Mouse (Mus musculus) kidney, embryonic 16.5 days (tissue): ENCODE results near the gene Hist1h2ad. TPM values are rescaled to one million over a fixed set of nuclear protein-coding genes. Genes with fewer than 3 reads are reported as not detected.
"Not testable (repeated sequence)": the region's sequence is repeated elsewhere in the genome, so short reads cannot be mapped to it uniquely, and the experiment has no call there.

Experiments used
- ATAC-seq: fragments of 200-750 bp; cut with Nextera tagmentation; 2 replicates; pipeline ENCODE4 v1.8.0; 2017; ENCODE audit warnings: moderate TSS enrichment; ENCODE audit not compliant: low FRiP score, low TSS enrichment
- H3K27ac ChIP-seq: fragments of 300-500 bp; sonication (generic); 2 replicates; pipeline ENCODE4 v1.5.1; 2014; ENCODE audit warnings: low read length
- H3K27me3 ChIP-seq: fragments of 300-500 bp; sonication (generic); 2 replicates; pipeline ENCODE4 v1.6.1; 2014; ENCODE audit warnings: low read length, control low read depth, mixed read lengths; ENCODE audit not compliant: insufficient read depth
- H3K36me3 ChIP-seq: fragments of 300-500 bp; sonication (generic); 2 replicates; pipeline ENCODE4 v1.6.1; 2014; ENCODE audit warnings: low read length, control low read depth, mixed read lengths; ENCODE audit not compliant: insufficient read depth
- H3K4me1 ChIP-seq: fragments of 300-500 bp; sonication (generic); 2 replicates; pipeline ENCODE4 v1.6.1; 2014; ENCODE audit warnings: low read length, control low read depth, mixed read lengths; ENCODE audit not compliant: insufficient read depth
- H3K4me2 ChIP-seq: fragments of 300-500 bp; sonication (generic); replicated peaks from 2 replicates; pipeline ENCODE4 v1.6.1; 2014; ENCODE audit warnings: low read depth, low read length
- H3K4me3 ChIP-seq: fragments of 300-500 bp; sonication (generic); 2 replicates; pipeline ENCODE4 v1.5.1; 2014; ENCODE audit warnings: mild to moderate bottlenecking, low read length
- H3K9ac ChIP-seq: fragments of 300-500 bp; sonication (generic); replicated peaks from 2 replicates; pipeline ENCODE4 v1.6.1; 2014; ENCODE audit warnings: low read length
- H3K9me3 ChIP-seq: fragments of 300-500 bp; sonication (generic); 2 replicates; pipeline ENCODE4 v1.6.1; 2016; ENCODE audit warnings: low read length, control low read depth
- WGBS: fragments of 180-500 bp; shearing (Covaris S2); extraction: QIAGEN DNeasy Blood & Tissue Kit; methylation state at CpG from one replicate; pipeline ENCODE4 v1.1.7; 2014; 5-methylcytosine and 5-hydroxymethylcytosine counted together
- polyA plus RNA-seq: library from polyadenylated mRNA; unstranded; fragments of >200 nt; fragmentation: Nextera tagmentation; extraction: Ambion mirVana; gene quantifications from 2 replicates; pipeline ENCODE4 v1.2.1, GENCODE M21; 2015

Gene Hist1h2ad
- polyA plus RNA-seq, 1 experiment from 2014 or later, result 3.0 TPM

GRCm38 (mm10) chr13:23541497-23541896, 32.7 kb upstream of the Hist1h2ad start:
- Histone ChIP-seq H3K9ac (no peak overlapping the region), H3K9me3 (no peaks in the 10 kb centered on the region), H3K27me3 (no peaks in the 10 kb centered on the region), H3K36me3 (no peaks in the 10 kb centered on the region), H3K4me2 (no peak overlapping the region), H3K4me1 (peaks cover 15% of the 10 kb centered on the region), H3K4me3 (no peak overlapping the region), H3K27ac (no peak overlapping the region)
- ATAC-seq, result no peak
- 82% methylated on average over 3 of the region's 3 CpGs for WGBS

GRCm38 (mm10) chr13:23542225-23542980, 31.8 kb upstream of the Hist1h2ad start:
- H3K9me3 ChIP-seq, H3K27me3 ChIP-seq, ATAC-seq, H3K36me3 ChIP-seq, H3K4me1 ChIP-seq: not testable (repeated sequence)
- H3K4me3 ChIP-seq, result peak overlapping the region; percentile 54
- peak overlapping the region; percentile 56 for H3K4me2 ChIP-seq
- peak overlapping the region; percentile 74 for H3K9ac ChIP-seq
- peak overlapping the region; percentile 92 for H3K27ac ChIP-seq
- 4% methylated on average over 3 of the region's 3 CpGs for WGBS

- Histone ChIP-seq H3K4me2 (peak within 1 kb of the TSS; percentile 86), H3K4me3 (peak within 1 kb of the TSS; percentile 54), H3K9ac (peak within 1 kb of the TSS; percentile 74), H3K27ac (peak within 1 kb of the TSS; percentile 97)
- not testable (repeated sequence) for H3K4me1 ChIP-seq, H3K36me3 ChIP-seq, H3K9me3 ChIP-seq, H3K27me3 ChIP-seq
- WGBS, result under 1% methylated on average over 30 of the region's 42 CpGs
- ATAC-seq, result peak; percentile 96
Observed at GRCm38 (mm10) chr13:23542999-23543607, 31.1 kb upstream of the Hist1h2ad start, which contains the start of gene Hist1h2bh. Gene Hist1h2bh (minus strand): TSS chr13:23543392.

- WGBS, result under 1% methylated on average over 25 of the region's 45 CpGs
- Histone ChIP-seq H3K27ac (peak within 1 kb of the TSS; percentile 97), H3K27me3 (no peaks in the 10 kb centered on the region), H3K4me1 (peaks cover 5% of the 10 kb centered on the region; the same call in 1 of the 2 replicates), H3K9me3 (no peaks in the 10 kb centered on the region), H3K4me3 (peak within 1 kb of the TSS; percentile 54), H3K9ac (peak within 1 kb of the TSS; percentile 74), H3K36me3 (no peaks in the 10 kb centered on the region), H3K4me2 (peak within 1 kb of the TSS; percentile 86)
- peak; percentile 93 for ATAC-seq
Observed at GRCm38 (mm10) chr13:23543965-23544786, 30.0 kb upstream of the Hist1h2ad start, which contains the start of gene Hist1h3f. Gene Hist1h3f (plus strand): TSS chr13:23544052.

GRCm38 (mm10) chr13:23544787-23545120, 29.4 kb upstream of the Hist1h2ad start:
- peak; percentile 7; the same call in 1 of the 2 replicates for ATAC-seq
- H3K27me3 ChIP-seq, H3K9me3 ChIP-seq, H3K36me3 ChIP-seq, H3K4me1 ChIP-seq: not testable (repeated sequence)
- Histone ChIP-seq H3K4me2 (peak overlapping the region; percentile 46), H3K9ac (peak overlapping the region; percentile 66; the same call in 1 of the 2 replicates), H3K4me3 (peak overlapping the region; percentile 51), H3K27ac (peak overlapping the region; percentile 90; the same call in 1 of the 2 replicates)
- 0% methylated on average over 12 of the region's 14 CpGs for WGBS

GRCm38 (mm10) chr13:23546694-23547093, 27.5 kb upstream of the Hist1h2ad start:
- Histone ChIP-seq H3K27me3 (no peaks in the 10 kb centered on the region), H3K36me3 (no peaks in the 10 kb centered on the region), H3K27ac (no peak overlapping the region), H3K4me2 (no peak overlapping the region), H3K9ac (no peak overlapping the region), H3K4me1 (peaks cover 6% of the 10 kb centered on the region), H3K4me3 (no peak overlapping the region), H3K9me3 (no peaks in the 10 kb centered on the region)
- ATAC-seq, result no peak
- 72% methylated on average over 5 of the region's 5 CpGs for WGBS

- peak overlapping the region; percentile 68 for H3K4me2 ChIP-seq
- peak overlapping the region; percentile 69 for H3K9ac ChIP-seq
- WGBS, result 0% methylated on average over 3 of the region's 3 CpGs
- H3K9me3 ChIP-seq, result no peaks in the 10 kb centered on the region
- no peak for ATAC-seq
- H3K4me3 ChIP-seq, result peak overlapping the region; percentile 52
- H3K4me1 ChIP-seq, result peaks cover 14% of the 10 kb centered on the region
- no peaks in the 10 kb centered on the region for H3K27me3 ChIP-seq
- H3K27ac ChIP-seq, result peak overlapping the region; percentile 96
- H3K36me3 ChIP-seq, result no peaks in the 10 kb centered on the region
Observed at GRCm38 (mm10) chr13:23550761-23551145, 23.4 kb upstream of the Hist1h2ad start.

- not testable (repeated sequence) for H3K27me3 ChIP-seq, H3K36me3 ChIP-seq, H3K9me3 ChIP-seq
- peak within 1 kb of the TSS; percentile 69 for H3K9ac ChIP-seq
- peaks cover 14% of the 10 kb centered on the region for H3K4me1 ChIP-seq
- ATAC-seq, result peak; percentile 88
- peak within 1 kb of the TSS; percentile 52 for H3K4me3 ChIP-seq
- H3K4me2 ChIP-seq, result peak within 1 kb of the TSS; percentile 68
- WGBS, result under 1% methylated on average over 44 of the region's 47 CpGs
- H3K27ac ChIP-seq, result peak within 1 kb of the TSS; percentile 96
Observed at GRCm38 (mm10) chr13:23551146-23551834, 22.9 kb upstream of the Hist1h2ad start, which contains the start of gene Hist1h4f. Gene Hist1h4f (minus strand): TSS chr13:23551648.
